ENCODE assay signal across 12 mouse cellular contexts in the genomic region with DNA sequence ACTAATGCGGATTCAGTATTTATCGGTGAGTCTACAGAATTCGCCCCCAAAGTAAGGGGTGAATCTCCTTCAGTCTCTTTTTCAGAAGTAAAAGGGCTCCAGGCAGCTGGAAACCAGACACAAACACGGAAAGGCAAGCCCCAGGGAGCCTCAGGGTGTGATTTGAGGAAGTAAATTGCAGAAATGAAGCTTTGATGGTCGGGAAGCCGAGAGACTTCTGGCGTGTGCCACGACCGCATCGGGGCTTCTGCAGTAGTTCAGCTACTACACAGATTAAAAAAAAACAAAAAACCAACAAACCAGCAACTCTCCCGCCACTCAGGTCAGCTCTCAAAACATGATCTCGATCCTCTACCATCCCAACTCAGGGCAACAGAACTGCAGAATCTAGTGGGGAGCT. TPM values are rescaled to one million over a fixed set of nuclear protein-coding genes. Genes with fewer than 3 reads are reported as not detected.
DNase-seq lines count a peak whose midpoint lies in the region; TF ChIP-seq lines count a peak whose summit lies in the region.
"Had no signal": no experiment of that assay in that cellular context is flagged by ENCODE, and none has a peak within 500 bp of the region (broad histone marks: within the 10 kb centered on the region; RNA-seq: fewer than 3 reads in every experiment).

No protein-coding gene starts in this region.

- H3K4me3 ChIP-seq in bone marrow macrophage, adult 2 months (ENCODE audit: insufficient read depth, low read length): peak overlapping the region; percentile 38
- H3K4me3 ChIP-seq: midbrain, embryonic 13.5 days had no signal

- TF ChIP-seq CTCF in bone marrow macrophage, adult 2 months (IDR thresholded peaks at IDR 0.05; ENCODE audit: low read depth, low read length): no peak

- DNase-seq in left cerebral cortex, postnatal 10 days (ENCODE audit: extremely low spot score in 1 of 2, low spot score in 2 of 2): peak; percentile 13 to 47
- no peak for DNase-seq in left cerebral cortex, postnatal 4 days
- peak; percentile 11 for DNase-seq in lung, postnatal 14 days
- DNase-seq in spleen, postnatal 4 days (ENCODE audit: low spot score in 2 of 2): peak; percentile 42 to 69
- no peak for DNase-seq in cerebellum, postnatal 10 days
- no peak for DNase-seq in urinary bladder, postnatal 25 days (ENCODE audit: low spot score)
- DNase-seq: cerebellum, adult 11 months; gastrocnemius, postnatal 14 days had no signal

- intact Hi-C loops in left cerebral cortex, postnatal 10 days (cut with DNase I): no loop called here
- intact Hi-C loops in left cerebral cortex, postnatal 4 days (cut with DNase I): no loop called here

- H3K27ac ChIP-seq in bone marrow macrophage, adult 2 months (ENCODE audit: insufficient read depth, low read depth, low read length): peak overlapping the region; percentile 15
- H3K27ac ChIP-seq: midbrain, embryonic 13.5 days had no signal

- H3K4me1 ChIP-seq in bone marrow macrophage, adult 2 months (ENCODE audit: control insufficient read depth, insufficient read depth, low read length): peaks cover 8% of the 10 kb centered on the region
- H3K4me1 ChIP-seq: midbrain, embryonic 13.5 days had no signal

- TF ChIP-seq POLR2A in bone marrow macrophage, adult 2 months (IDR thresholded peaks at IDR 0.05; ENCODE audit: borderline replicate concordance, low read depth, low read length): no peak

RNA-seq across cellular contexts. Expression of a gene that starts 37.2 kb away (rescaled TPM):
- total RNA-seq in left cerebral cortex, postnatal 10 days (2021): 1 to 10 TPM; 2.2 to 2.6 TPM
- under 1 TPM; 0.42 to 0.64 TPM for total RNA-seq in left cerebral cortex, postnatal 4 days (2021)
- not detected in 2 replicates for polyA plus RNA-seq in bone marrow macrophage, adult 2 months (2012; ENCODE audit: insufficient read depth, insufficient read length, missing spikeins)
- total RNA-seq: gastrocnemius, postnatal 14 days had no signal

RNA-seq across cellular contexts. Expression of a gene that starts 40.8 kb away (rescaled TPM):
- total RNA-seq in left cerebral cortex, postnatal 10 days (2021): not detected
- not detected for total RNA-seq in left cerebral cortex, postnatal 4 days (2021)
- polyA plus RNA-seq in bone marrow macrophage, adult 2 months (2012; ENCODE audit: insufficient read depth, insufficient read length, missing spikeins): not detected in 2 replicates
- total RNA-seq: gastrocnemius, postnatal 14 days had no signal
- polyA plus RNA-seq: limb, embryonic 11.5 days; midbrain, embryonic 13.5 days; urinary bladder, adult 2 months had no signal

RNA-seq across cellular contexts. Expression of a gene that starts 56.0 kb away (rescaled TPM):
- not detected for total RNA-seq in left cerebral cortex, postnatal 10 days (2021)
- not detected for total RNA-seq in left cerebral cortex, postnatal 4 days (2021)
- polyA plus RNA-seq in bone marrow macrophage, adult 2 months (2012; ENCODE audit: insufficient read depth, insufficient read length, missing spikeins): not detected in 2 replicates
- total RNA-seq: gastrocnemius, postnatal 14 days had no signal
- polyA plus RNA-seq: limb, embryonic 11.5 days; midbrain, embryonic 13.5 days; urinary bladder, adult 2 months had no signal

Comparison
In these comparisons a context has a peak if more than half of its experiments do, and no peak if none do; other contexts are left out.
1. DNase-seq: peak in left cerebral cortex, postnatal 10 days (2 of 2), lung, postnatal 14 days (single experiment) and spleen, postnatal 4 days (2 of 2); none in left cerebral cortex, postnatal 4 days (single experiment), cerebellum, postnatal 10 days (0 of 2) and urinary bladder, postnatal 25 days (single experiment).